Mouse (Mus musculus) midbrain, embryonic 11.5 days (tissue): ENCODE measurements around the gene Gal3st2. TPM values are rescaled to one million over a fixed set of nuclear protein-coding genes. Genes with fewer than 3 reads are reported as not detected.

Experiments used
- polyA plus RNA-seq: library from polyadenylated mRNA; unstranded; fragments of >200 nt; fragmentation: Nextera tagmentation; extraction: Ambion mirVana; gene quantifications from 2 replicates; pipeline ENCODE4 v1.2.1, GENCODE M21; 2014

Gene Gal3st2
- polyA plus RNA-seq, 1 experiment from 2014 or later: not detected

Other genes starting within 250 kb of the Gal3st2 start
- gene Stk25, start 202.6 kb upstream of the Gal3st2 start, polyA plus RNA-seq: 187 and 198 TPM in 2 replicates
- gene Bok, start 175.6 kb upstream of the Gal3st2 start, polyA plus RNA-seq: 26.6 and 31.3 TPM in 2 replicates
- gene Atg4b, start 109.8 kb upstream of the Gal3st2 start, polyA plus RNA-seq: 94.2 and 103 TPM in 2 replicates
- gene Thap4, start 106.4 kb upstream of the Gal3st2 start, polyA plus RNA-seq: 37.5 and 39.8 TPM in 2 replicates
- gene Dtymk, start 59.4 kb upstream of the Gal3st2 start, polyA plus RNA-seq: 229 and 230 TPM in 2 replicates
- 16.4 and 17.8 TPM in 2 replicates for gene Ing5, start 57.3 kb upstream of the Gal3st2 start, polyA plus RNA-seq
- 10.2 and 12.1 TPM in 2 replicates for gene D2hgdh, start 36.4 kb upstream of the Gal3st2 start, polyA plus RNA-seq
- not detected in 2 replicates for gene Gal3st2b, start 57.0 kb downstream of the Gal3st2 start, polyA plus RNA-seq
- gene Gal3st2c, start 129.2 kb downstream of the Gal3st2 start, polyA plus RNA-seq: not detected in 2 replicates
- not detected in 2 replicates for gene Neu4, start 159.1 kb downstream of the Gal3st2 start, polyA plus RNA-seq
- 0.29 TPM in 1 of 2 replicates, not detected in the other for gene Pdcd1, start 191.2 kb downstream of the Gal3st2 start, polyA plus RNA-seq